Mouse (Mus musculus) forebrain, embryonic 14.5 days (tissue): ENCODE results near the gene Sipa1l3. TPM values are rescaled to one million over a fixed set of nuclear protein-coding genes. Genes with fewer than 3 reads are reported as not detected.

ENCODE experiments used
- ATAC-seq: fragments of 200-750 bp; cut with Nextera tagmentation; 2 replicates; pipeline ENCODE4 v1.8.0; 2017; ENCODE audit warnings: mild to moderate bottlenecking, moderate library complexity
- DNase-seq: peaks from one replicate; pipeline ENCODE4 v3.0.0-alpha.2; 2015; ENCODE audit warnings: low spot score
- H3K27ac ChIP-seq: fragments of 300-500 bp; sonication (generic); 2 replicates; pipeline ENCODE4 v1.5.1; 2014; ENCODE audit warnings: low read depth, mild to moderate bottlenecking, control low read depth, low read length, moderate library complexity
- H3K27me3 ChIP-seq: fragments of 300-500 bp; sonication (generic); replicated peaks from 2 replicates; pipeline ENCODE4 v1.6.1; 2014; ENCODE audit warnings: low read length, control low read depth, mixed read lengths; ENCODE audit not compliant: control insufficient read depth, insufficient read depth
- H3K36me3 ChIP-seq: fragments of 300-500 bp; sonication (generic); 2 replicates; pipeline ENCODE4 v1.6.1; 2014; ENCODE audit warnings: low read length, control low read depth; ENCODE audit not compliant: control insufficient read depth, insufficient read depth
- H3K4me1 ChIP-seq: fragments of 300-500 bp; sonication (generic); 2 replicates; pipeline ENCODE4 v1.6.1; 2014; ENCODE audit warnings: antibody characterized with exemption, low read length, control low read depth; ENCODE audit not compliant: control insufficient read depth, insufficient read depth
- H3K4me2 ChIP-seq: fragments of 300-500 bp; sonication (generic); 2 replicates; pipeline ENCODE4 v1.6.1; 2014; ENCODE audit warnings: mild to moderate bottlenecking, control low read depth, low read length
- H3K4me3 ChIP-seq: fragments of 300-500 bp; sonication (generic); 2 replicates; pipeline ENCODE4 v1.5.1; 2014; ENCODE audit warnings: low read depth, low read length, control low read depth
- H3K9ac ChIP-seq: fragments of 300-500 bp; sonication (generic); 2 replicates; pipeline ENCODE4 v1.6.1; 2014; ENCODE audit warnings: mild to moderate bottlenecking, low read length, control low read depth, moderate library complexity
- H3K9me3 ChIP-seq: fragments of 300-500 bp; sonication (generic); replicated peaks from 2 replicates; pipeline ENCODE4 v1.6.1; 2016; ENCODE audit warnings: low read length, control low read depth, mixed read lengths; ENCODE audit not compliant: control insufficient read depth
- WGBS: fragments of 180-500 bp; shearing (Covaris S2); extraction: QIAGEN DNeasy Blood & Tissue Kit; methylation state at CpG from one replicate; pipeline ENCODE4 v1.1.7; 2014; 5-methylcytosine and 5-hydroxymethylcytosine counted together
- polyA plus RNA-seq: library from polyadenylated mRNA; unstranded; fragments of >200 nt; fragmentation: Nextera tagmentation; extraction: Ambion mirVana; gene quantifications from 2 replicates; pipeline ENCODE4 v1.2.1, GENCODE M21; 2014

Sipa1l3 gene
- polyA plus RNA-seq, 1 experiment from 2014 or later = 6.2 TPM

GRCm38 (mm10) chr7:29292458-29293098 lies 225.9 kb downstream of the Sipa1l3 start:
- Histone ChIP-seq H3K4me1 (peaks cover 28% of the 10 kb centered on the region; the same call in 1 of the 2 replicates), H3K4me3 (no peak overlapping the region), H3K27ac (peak overlapping the region; percentile 88), H3K4me2 (peak overlapping the region; percentile 33; the same call in 1 of the 2 replicates), H3K27me3 (no peaks in the 10 kb centered on the region), H3K9me3 (no peaks in the 10 kb centered on the region), H3K9ac (peak overlapping the region; percentile 22; the same call in 1 of the 2 replicates), H3K36me3 (no peaks in the 10 kb centered on the region)
- ATAC-seq = peak; percentile 33
- 37% methylated on average over 8 of the region's 8 CpGs for WGBS
- DNase-seq = peak; percentile 69

GRCm38 (mm10) chr7:29291616-29292457 lies 226.6 kb downstream of the Sipa1l3 start:
- Histone ChIP-seq H3K4me1 (peaks cover 28% of the 10 kb centered on the region; the same call in 1 of the 2 replicates), H3K36me3 (no peaks in the 10 kb centered on the region), H3K27me3 (no peaks in the 10 kb centered on the region), H3K27ac (peak overlapping the region; percentile 88), H3K9ac (peak overlapping the region; percentile 22; the same call in 1 of the 2 replicates), H3K4me3 (no peak overlapping the region), H3K9me3 (no peaks in the 10 kb centered on the region), H3K4me2 (peak overlapping the region; percentile 33; the same call in 1 of the 2 replicates)
- WGBS = 25% methylated on average over 7 of the region's 7 CpGs
- DNase-seq (peak; percentile 76), ATAC-seq (peak; percentile 61)

- Histone ChIP-seq H3K9ac (no peak overlapping the region), H3K4me3 (no peak overlapping the region), H3K4me2 (peak overlapping the region; percentile 25; the same call in 1 of the 2 replicates), H3K9me3 (no peaks in the 10 kb centered on the region), H3K27me3 (no peaks in the 10 kb centered on the region), H3K4me1 (peaks cover 28% of the 10 kb centered on the region; the same call in 1 of the 2 replicates), H3K27ac (peak overlapping the region; percentile 88), H3K36me3 (no peaks in the 10 kb centered on the region)
- WGBS = 48% methylated on average over 11 of the region's 11 CpGs
- DNase-seq (no peak), ATAC-seq (peak; percentile 10)
Measured at GRCm38 (mm10) chr7:29290691-29291485, 227.6 kb downstream of the Sipa1l3 start.

- H3K4me3 ChIP-seq = peak overlapping the region; percentile 49; the same call in 1 of the 2 replicates
- no peaks in the 10 kb centered on the region for H3K27me3 ChIP-seq
- H3K27ac ChIP-seq = no peak overlapping the region; the same call in 1 of the 2 replicates
- H3K4me1 ChIP-seq = peaks cover 28% of the 10 kb centered on the region; the same call in 1 of the 2 replicates
- 88% methylated on average over 6 of the region's 6 CpGs for WGBS
- no peaks in the 10 kb centered on the region for H3K36me3 ChIP-seq
- H3K9ac ChIP-seq = no peak overlapping the region
- ATAC-seq (no peak), DNase-seq (no peak)
- H3K9me3 ChIP-seq = no peaks in the 10 kb centered on the region
- H3K4me2 ChIP-seq = peak overlapping the region; percentile 89
Measured at GRCm38 (mm10) chr7:29289856-29290255, 228.6 kb downstream of the Sipa1l3 start.

GRCm38 (mm10) chr7:29288942-29289638 lies 229.4 kb downstream of the Sipa1l3 start, which contains the start of gene Ppp1r14a:
TSS of gene Ppp1r14a (plus strand) at chr7:29289308.
- Histone ChIP-seq H3K27me3 (no peaks in the 10 kb centered on the region), H3K9me3 (no peaks in the 10 kb centered on the region), H3K4me3 (peak within 1 kb of the TSS; percentile 49), H3K9ac (peak within 1 kb of the TSS; percentile 66), H3K4me1 (peaks cover 25% of the 10 kb centered on the region; the same call in 1 of the 2 replicates), H3K4me2 (peak within 1 kb of the TSS; percentile 89), H3K36me3 (no peaks in the 10 kb centered on the region), H3K27ac (no peak within 1 kb of the TSS; the same call in 1 of the 2 replicates)
- WGBS = 1% methylated on average over 52 of the region's 59 CpGs
- ATAC-seq (peak; percentile 51), DNase-seq (peak; percentile 68)

DNA sequence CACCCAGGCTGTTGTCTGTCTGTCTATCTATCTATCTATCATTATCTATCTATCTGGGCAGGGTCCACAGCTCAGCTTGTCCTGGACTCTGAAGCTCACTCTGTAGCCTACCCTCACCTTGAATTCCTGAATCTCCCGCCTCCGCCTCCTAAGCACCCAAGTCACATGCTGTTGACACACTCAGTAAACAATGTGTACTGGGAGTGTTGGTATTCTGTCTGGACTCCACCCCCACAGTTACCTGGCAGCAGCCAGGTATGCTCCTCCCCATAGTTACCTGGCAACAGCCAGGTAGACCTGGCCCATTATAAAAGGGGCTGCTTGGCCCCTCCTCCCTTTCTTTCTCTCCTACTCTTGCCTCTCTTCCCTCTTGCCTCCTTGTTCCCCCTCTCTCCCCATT lies 230.4 kb downstream of the Sipa1l3 start:
- no peak overlapping the region for H3K4me2 ChIP-seq
- no peak for DNase-seq
- no peak for ATAC-seq
- 81% methylated on average over 2 of the region's 2 CpGs for WGBS
- H3K27me3 ChIP-seq = no peaks in the 10 kb centered on the region
- H3K9ac ChIP-seq = no peak overlapping the region
- H3K27ac ChIP-seq = no peak overlapping the region
- no peak overlapping the region for H3K4me3 ChIP-seq
- H3K9me3 ChIP-seq = no peaks in the 10 kb centered on the region
- H3K4me1 ChIP-seq = peaks cover 18% of the 10 kb centered on the region; the same call in 1 of the 2 replicates
- no peaks in the 10 kb centered on the region for H3K36me3 ChIP-seq

DNA sequence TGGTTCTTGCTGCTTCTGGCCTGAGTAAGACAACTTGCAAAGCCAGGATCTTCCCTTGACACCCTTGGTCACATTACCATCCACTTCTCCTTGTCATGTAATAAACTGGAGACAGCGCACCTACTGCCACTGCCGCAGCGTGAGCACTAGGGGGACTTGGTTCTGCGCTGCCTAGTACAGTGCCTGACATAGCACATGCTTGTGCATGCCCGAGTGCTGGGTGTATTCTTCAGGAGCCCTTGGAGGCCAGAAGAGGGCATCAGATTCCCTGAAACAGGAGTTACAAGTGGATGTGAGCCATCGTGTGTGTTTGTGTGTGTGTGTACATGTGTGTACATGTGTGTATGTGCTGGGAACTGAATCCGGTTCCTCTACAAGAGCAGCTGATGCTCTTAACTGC lies 231.0 kb downstream of the Sipa1l3 start:
- peaks cover 12% of the 10 kb centered on the region; the same call in 1 of the 2 replicates for H3K4me1 ChIP-seq
- no peaks in the 10 kb centered on the region for H3K36me3 ChIP-seq
- no peak overlapping the region for H3K27ac ChIP-seq
- no peak overlapping the region for H3K4me2 ChIP-seq
- H3K9me3 ChIP-seq = no peaks in the 10 kb centered on the region
- 88% methylated on average over 7 of the region's 7 CpGs for WGBS
- peaks cover 4% of the 10 kb centered on the region for H3K27me3 ChIP-seq
- no peak for DNase-seq
- ATAC-seq = no peak
- H3K9ac ChIP-seq = no peak overlapping the region
- H3K4me3 ChIP-seq = no peak overlapping the region

DNA sequence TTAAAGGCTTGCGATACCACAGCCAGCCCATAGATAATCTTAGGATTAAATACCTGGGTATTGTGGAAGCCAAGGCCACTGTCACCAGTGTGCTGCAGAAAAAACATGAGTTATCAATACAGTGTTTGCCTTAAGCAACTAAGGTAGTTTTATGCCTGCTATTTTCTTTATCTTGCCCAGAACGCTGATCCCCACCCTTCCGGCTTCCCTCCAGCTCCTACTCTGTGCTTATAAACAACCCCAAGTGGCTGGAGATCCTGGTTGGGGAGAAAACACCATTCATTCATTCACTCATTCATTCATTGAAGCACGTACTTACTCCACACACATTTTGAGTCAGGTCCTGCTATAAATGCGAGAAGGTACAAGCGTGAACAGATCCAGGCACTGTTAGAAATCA lies 233.9 kb downstream of the Sipa1l3 start:
- WGBS = 92% methylated on average over 6 of the region's 6 CpGs
- no peak overlapping the region for H3K9ac ChIP-seq
- no peaks in the 10 kb centered on the region for H3K9me3 ChIP-seq
- H3K27ac ChIP-seq = no peak overlapping the region
- H3K27me3 ChIP-seq = peaks cover 13% of the 10 kb centered on the region
- no peaks in the 10 kb centered on the region for H3K36me3 ChIP-seq
- H3K4me1 ChIP-seq = peaks cover 10% of the 10 kb centered on the region; the same call in 1 of the 2 replicates
- H3K4me3 ChIP-seq = no peak overlapping the region
- H3K4me2 ChIP-seq = no peak overlapping the region
- no peak for ATAC-seq
- no peak for DNase-seq
